ENCODE assay signal across 9 mouse cellular contexts in genomic region chr12:28804558-28805481, GRCm38 (mm10). TPM values are rescaled to one million over a fixed set of nuclear protein-coding genes. Genes with fewer than 3 reads are reported as not detected.
DNase-seq lines count a peak whose midpoint lies in the region; ATAC-seq and TF ChIP-seq lines count a peak whose summit lies in the region.
"Had no signal": no experiment of that assay in that cellular context is flagged by ENCODE, and none has a peak within 500 bp of the region (broad histone marks: within the 10 kb centered on the region; RNA-seq: fewer than 3 reads in every experiment).

No protein-coding gene starts in this region.

- 78% methylated on average over 3 of the region's 3 CpGs for WGBS in kidney, adult 2 months
- 69% methylated on average over 3 of the region's 3 CpGs for WGBS in kidney, embryonic 14.5 days
- WGBS in bone marrow, adult 2 months: 51% methylated on average over 3 of the region's 3 CpGs
- WGBS in heart, embryonic 15.5 days: 60% methylated on average over 3 of the region's 3 CpGs
- 37% methylated on average over 3 of the region's 3 CpGs for WGBS in liver, postnatal 0 days (ENCODE audit: insufficient replicate concordance)

- H3K27me3 ChIP-seq in kidney, adult 2 months (replicated peaks; ENCODE audit: control insufficient read depth, insufficient read depth, low read length): no peaks in the 10 kb centered on the region
- H3K27me3 ChIP-seq in kidney, embryonic 14.5 days (ENCODE audit: control insufficient read depth, insufficient read depth, low read length): no peaks in the 10 kb centered on the region
- H3K27me3 ChIP-seq in heart, embryonic 15.5 days: no peaks in the 10 kb centered on the region
- no peaks in the 10 kb centered on the region for H3K27me3 ChIP-seq in liver, postnatal 0 days (ENCODE audit: insufficient read depth, low read length)
- H3K27me3 ChIP-seq: neural tube, embryonic 12.5 days had no signal

- H3K9me3 ChIP-seq in kidney, embryonic 14.5 days (ENCODE audit: control insufficient read depth, low read length): no peaks in the 10 kb centered on the region
- H3K9me3 ChIP-seq in heart, embryonic 15.5 days (replicated peaks): no peaks in the 10 kb centered on the region
- H3K9me3 ChIP-seq in liver, postnatal 0 days (ENCODE audit: low read length): no peaks in the 10 kb centered on the region
- H3K9me3 ChIP-seq: neural tube, embryonic 12.5 days had no signal

- no peaks in the 10 kb centered on the region for H3K36me3 ChIP-seq in kidney, adult 2 months (ENCODE audit: control insufficient read depth, insufficient read depth, low read length)
- H3K36me3 ChIP-seq in kidney, embryonic 14.5 days (ENCODE audit: control insufficient read depth, insufficient read depth, low read length): no peaks in the 10 kb centered on the region
- H3K36me3 ChIP-seq in heart, embryonic 15.5 days: no peaks in the 10 kb centered on the region
- no peaks in the 10 kb centered on the region for H3K36me3 ChIP-seq in liver, postnatal 0 days (replicated peaks; ENCODE audit: insufficient read depth, low read length)
- H3K36me3 ChIP-seq: neural tube, embryonic 12.5 days had no signal

- H3K4me2 ChIP-seq in kidney, embryonic 14.5 days (replicated peaks; ENCODE audit: low read depth, low read length): no peak overlapping the region
- no peak overlapping the region for H3K4me2 ChIP-seq in heart, embryonic 15.5 days
- H3K4me2 ChIP-seq in liver, postnatal 0 days (ENCODE audit: low read depth, low read length): peak overlapping the region; percentile 30
- H3K4me2 ChIP-seq: neural tube, embryonic 12.5 days had no signal

- no peak overlapping the region for H3K4me3 ChIP-seq in kidney, adult 2 months (ENCODE audit: insufficient read depth, low read depth, low read length)
- H3K4me3 ChIP-seq in kidney, embryonic 14.5 days (ENCODE audit: low read length): no peak overlapping the region
- no peak overlapping the region for H3K4me3 ChIP-seq in bone marrow, adult 2 months (replicated peaks; ENCODE audit: control insufficient read depth, low read depth, low read length)
- H3K4me3 ChIP-seq in heart, embryonic 15.5 days: no peak overlapping the region
- no peak overlapping the region for H3K4me3 ChIP-seq in liver, postnatal 0 days (ENCODE audit: low read depth, low read length)
- H3K4me3 ChIP-seq: neural tube, embryonic 12.5 days had no signal

- no peaks in the 10 kb centered on the region for H3K4me1 ChIP-seq in kidney, adult 2 months (ENCODE audit: control insufficient read depth, insufficient read depth, low read length)
- peaks cover 11% of the 10 kb centered on the region for H3K4me1 ChIP-seq in kidney, embryonic 14.5 days (ENCODE audit: control insufficient read depth, insufficient read depth, low read length)
- H3K4me1 ChIP-seq in bone marrow, adult 2 months (ENCODE audit: control insufficient read depth, insufficient read depth, low read length): peaks cover 9% of the 10 kb centered on the region
- H3K4me1 ChIP-seq in heart, embryonic 15.5 days (replicated peaks): peaks cover 21% of the 10 kb centered on the region
- peaks cover 38% of the 10 kb centered on the region for H3K4me1 ChIP-seq in liver, postnatal 0 days (ENCODE audit: insufficient read depth)

- TF ChIP-seq POLR2A in kidney, adult 2 months (IDR thresholded peaks at IDR 0.05; ENCODE audit: low read depth, low read length): no peak
- TF ChIP-seq POLR2A in bone marrow, adult 2 months (IDR thresholded peaks at IDR 0.05; ENCODE audit: borderline replicate concordance, control insufficient read depth, low read depth, low read length): no peak

- H3K27ac ChIP-seq in kidney, adult 2 months (ENCODE audit: insufficient read depth, low read depth, low read length): no peak overlapping the region
- no peak overlapping the region for H3K27ac ChIP-seq in kidney, embryonic 14.5 days (ENCODE audit: low read depth, low read length)
- peak overlapping the region; percentile 29 for H3K27ac ChIP-seq in bone marrow, adult 2 months (ENCODE audit: control insufficient read depth, insufficient read depth, low read depth, low read length, poor library complexity)
- H3K27ac ChIP-seq in heart, embryonic 15.5 days: no peak overlapping the region
- peak overlapping the region; percentile 77 for H3K27ac ChIP-seq in liver, postnatal 0 days (ENCODE audit: low read depth)
- H3K27ac ChIP-seq: neural tube, embryonic 12.5 days had no signal

- no peak for TF ChIP-seq CTCF in kidney, adult 2 months (conservative IDR thresholded peaks at IDR 0.05; ENCODE audit: insufficient read depth, insufficient read length, low read depth, low read length)
- TF ChIP-seq CTCF in bone marrow, adult 2 months (IDR thresholded peaks at IDR 0.05; ENCODE audit: control insufficient read depth, insufficient read depth, low read length): no peak
- no peak for TF ChIP-seq CTCF in liver, postnatal 0 days (IDR thresholded peaks at IDR 0.05; ENCODE audit: low read depth)

- peak; percentile 14 for DNase-seq in kidney, adult 2 months
- DNase-seq in liver, postnatal 0 days: peak; percentile 70
- DNase-seq in spleen, postnatal 4 days (ENCODE audit: low spot score in 2 of 2): peak; percentile 75 to 77
- no peak for DNase-seq in frontal cortex, postnatal 25 days (ENCODE audit: low spot score in 2 of 2)
- no peak for DNase-seq in left cerebral cortex, postnatal 36 days (ENCODE audit: low spot score in 2 of 2)

- TF ChIP-seq EP300 in liver, postnatal 0 days (IDR thresholded peaks at IDR 0.05; ENCODE audit: low read depth): peak; percentile 95

- intact Hi-C loops in left cerebral cortex, postnatal 36 days (cut with DNase I): no loop called here

- no peak for ATAC-seq in kidney, embryonic 14.5 days (ENCODE audit: low FRiP score, low TSS enrichment)
- ATAC-seq in heart, embryonic 15.5 days (replicated peaks; ENCODE audit: insufficient number of reproducible peaks, insufficient read depth, low FRiP score, low read depth): peak; percentile 56; the same call in 1 of the 2 replicates
- ATAC-seq in liver, postnatal 0 days: peak; percentile 93

- no peak overlapping the region for H3K9ac ChIP-seq in kidney, embryonic 14.5 days (ENCODE audit: low read depth, low read length)
- H3K9ac ChIP-seq in heart, embryonic 15.5 days: no peak overlapping the region
- H3K9ac ChIP-seq in liver, postnatal 0 days (replicated peaks): no peak overlapping the region
- H3K9ac ChIP-seq: neural tube, embryonic 12.5 days had no signal

RNA-seq across cellular contexts. Expression of gene Eipr1, which starts 53.2 kb away (rescaled TPM):
- polyA plus RNA-seq in kidney, adult 2 months (2012; rRNA removed): 25.9 and 29.4 TPM in 2 replicates
- polyA plus RNA-seq in kidney, embryonic 14.5 days (2014; fragmentation: Nextera tagmentation; extraction: Ambion mirVana): 33.4 and 36.1 TPM in 2 replicates
- polyA plus RNA-seq in bone marrow, adult 2 months (2011; ENCODE audit: insufficient read depth, insufficient read length, low replicate concordance, missing spikeins): 13.7 and 21.0 TPM in 2 replicates
- polyA plus RNA-seq in heart, embryonic 15.5 days (2015; fragmentation: Nextera tagmentation; extraction: Ambion mirVana): 17.2 and 23.7 TPM in 2 replicates
- 15.5 and 16.7 TPM in 2 replicates for polyA plus RNA-seq in liver, postnatal 0 days (2015; fragmentation: Nextera tagmentation; extraction: Ambion mirVana)
- total RNA-seq in left cerebral cortex, postnatal 36 days (2021): 10 to 100 TPM; 63.9 to 65.5 TPM

RNA-seq across cellular contexts. Expression of gene Trappc12, which starts 54.5 kb away (rescaled TPM):
- polyA plus RNA-seq in kidney, adult 2 months (2012; rRNA removed): 30.1 and 30.6 TPM in 2 replicates
- polyA plus RNA-seq in kidney, embryonic 14.5 days (2014; fragmentation: Nextera tagmentation; extraction: Ambion mirVana): 27.4 and 43.9 TPM in 2 replicates
- polyA plus RNA-seq in bone marrow, adult 2 months (2011; ENCODE audit: insufficient read depth, insufficient read length, low replicate concordance, missing spikeins): 9.5 and 12.8 TPM in 2 replicates
- polyA plus RNA-seq in heart, embryonic 15.5 days (2015; fragmentation: Nextera tagmentation; extraction: Ambion mirVana): 27.7 and 33.1 TPM in 2 replicates
- 10.6 and 11.2 TPM in 2 replicates for polyA plus RNA-seq in liver, postnatal 0 days (2015; fragmentation: Nextera tagmentation; extraction: Ambion mirVana)
- total RNA-seq in left cerebral cortex, postnatal 36 days (2021): 10 to 100 TPM; 61.3 to 62.7 TPM

Comparison
In these comparisons a context has a peak if more than half of its experiments do, and no peak if none do; other contexts are left out.
1. DNase-seq: peak in kidney, adult 2 months (single experiment), liver, postnatal 0 days (single experiment) and spleen, postnatal 4 days (2 of 2); none in frontal cortex, postnatal 25 days (0 of 2) and left cerebral cortex, postnatal 36 days (0 of 2).
2. H3K27ac ChIP-seq: peak in bone marrow, adult 2 months (single experiment) and liver, postnatal 0 days (single experiment); none in kidney, adult 2 months (single experiment), kidney, embryonic 14.5 days (single experiment) and heart, embryonic 15.5 days (single experiment).